Mouse (Mus musculus) lung, embryonic 15.5 days (tissue): ENCODE measurements at regions not wholly inside any gene's neighbourhood (a gene's known extent, or its start where the extent isn't known, plus 50 kb on each side); places are given as distances from the start of the nearest gene placed in this dataset.

Experiments used
- ATAC-seq: fragments of 200-750 bp; cut with Nextera tagmentation; 2 replicates; pipeline ENCODE4 v1.8.0; 2017; ENCODE audit warnings: moderate number of reproducible peaks, borderline replicate concordance; ENCODE audit not compliant: low FRiP score, low TSS enrichment; ENCODE audit errors: extremely low read depth
- H3K27ac ChIP-seq: fragments of 300-500 bp; sonication (generic); 2 replicates; pipeline ENCODE4 v1.5.1; 2015; ENCODE audit warnings: moderate library complexity, mild to moderate bottlenecking, inconsistent platforms
- H3K27me3 ChIP-seq: fragments of 300-500 bp; sonication (generic); 2 replicates; pipeline ENCODE4 v1.6.1; 2015; ENCODE audit warnings: inconsistent platforms
- H3K36me3 ChIP-seq: fragments of 300-500 bp; sonication (generic); 2 replicates; pipeline ENCODE4 v1.6.1; 2015; ENCODE audit warnings: inconsistent platforms
- H3K4me1 ChIP-seq: fragments of 300-500 bp; sonication (generic); 2 replicates; pipeline ENCODE4 v1.6.1; 2015; ENCODE audit warnings: inconsistent platforms
- H3K4me2 ChIP-seq: fragments of 300-500 bp; sonication (generic); 2 replicates; pipeline ENCODE4 v1.6.1; 2015; ENCODE audit warnings: inconsistent platforms, mild to moderate bottlenecking, moderate library complexity
- H3K4me3 ChIP-seq: fragments of 300-500 bp; sonication (generic); 2 replicates; pipeline ENCODE4 v1.5.1; 2015; ENCODE audit warnings: mild to moderate bottlenecking, inconsistent platforms
- H3K9ac ChIP-seq: fragments of 300-500 bp; sonication (generic); 2 replicates; pipeline ENCODE4 v1.6.1; 2015; ENCODE audit warnings: inconsistent platforms
- H3K9me3 ChIP-seq: fragments of 300-500 bp; sonication (generic); 2 replicates; pipeline ENCODE4 v1.6.1; 2016; ENCODE audit warnings: inconsistent platforms
- WGBS: fragments of 180-500 bp; shearing (Covaris S2); methylation state at CpG from one replicate; pipeline ENCODE4 v1.1.7; 2015; 5-methylcytosine and 5-hydroxymethylcytosine counted together

- Histone ChIP-seq H3K4me1 (peaks cover 26% of the 10 kb centered on the region), H3K27me3 (peaks cover 28% of the 10 kb centered on the region), H3K36me3 (no peaks in the 10 kb centered on the region), H3K4me2 (peak overlapping the region; percentile 40), H3K4me3 (no peak overlapping the region), H3K9me3 (no peaks in the 10 kb centered on the region), H3K27ac (peak overlapping the region; percentile 26; the same call in 1 of the 2 replicates), H3K9ac (no peak overlapping the region)
- ATAC-seq, result 0 out of 2 replicates have a peak, but pooled peaks have one; percentile 48
- WGBS, result 11% methylated on average over 10 of the region's 10 CpGs
Observed at GRCm38 (mm10) chr13:55985396-55985795, 149.4 kb upstream of the Pitx1 start.

DNA sequence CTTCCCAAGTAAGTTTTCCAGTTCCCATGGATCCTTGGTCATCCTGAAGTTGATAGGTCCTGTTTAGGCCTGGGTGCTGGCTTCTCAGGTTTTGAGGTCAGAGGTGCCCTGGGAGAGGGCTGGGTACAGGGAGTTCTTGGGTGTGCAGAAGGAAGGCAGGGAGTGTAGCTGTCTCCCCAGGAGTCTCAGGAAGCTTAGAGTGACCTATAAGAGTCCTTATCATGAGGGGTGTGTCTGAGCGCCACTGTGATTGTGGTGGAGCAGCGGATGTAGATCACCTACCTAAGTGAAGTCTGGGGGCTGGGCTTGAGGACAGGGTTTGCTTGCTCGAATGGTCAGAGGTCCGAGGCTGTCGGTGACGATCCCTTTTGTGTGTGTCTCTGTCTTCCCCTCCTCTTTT, 148.8 kb upstream of the Pitx1 start:
- peak; percentile 40; the same call in 1 of the 2 replicates for ATAC-seq
- H3K9ac ChIP-seq, result no peak overlapping the region
- peak overlapping the region; percentile 26; the same call in 1 of the 2 replicates for H3K27ac ChIP-seq
- no peak overlapping the region for H3K4me3 ChIP-seq
- H3K27me3 ChIP-seq, result peaks cover 28% of the 10 kb centered on the region
- H3K9me3 ChIP-seq, result no peaks in the 10 kb centered on the region
- no peaks in the 10 kb centered on the region for H3K36me3 ChIP-seq
- peak overlapping the region; percentile 40; the same call in 1 of the 2 replicates for H3K4me2 ChIP-seq
- H3K4me1 ChIP-seq, result peaks cover 26% of the 10 kb centered on the region
- WGBS, result 45% methylated on average over 6 of the region's 6 CpGs

DNA sequence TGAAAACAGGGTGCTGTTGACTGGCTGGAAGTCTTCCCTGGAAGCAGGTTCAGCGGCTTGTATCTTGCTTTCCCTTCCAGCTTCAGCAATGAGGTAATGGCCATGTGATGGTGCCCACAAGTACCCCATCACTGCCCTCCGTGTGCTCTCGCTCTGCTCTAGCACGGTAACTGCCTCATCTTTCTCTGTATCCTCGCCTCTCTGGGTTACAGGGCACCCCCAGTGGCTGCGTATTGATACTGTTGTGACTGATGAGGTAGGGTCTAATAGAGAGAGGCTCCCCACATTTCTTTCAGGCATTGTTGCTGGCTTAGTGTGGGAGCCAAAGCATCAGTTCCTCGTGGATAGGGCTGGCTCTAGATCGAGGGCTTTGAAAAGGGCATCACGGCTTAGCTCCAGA, 147.9 kb upstream of the Pitx1 start:
- peaks cover 26% of the 10 kb centered on the region for H3K4me1 ChIP-seq
- no peak overlapping the region for H3K9ac ChIP-seq
- 52% methylated on average over 9 of the region's 9 CpGs for WGBS
- no peaks in the 10 kb centered on the region for H3K9me3 ChIP-seq
- H3K4me2 ChIP-seq, result no peak overlapping the region
- ATAC-seq, result no peak
- H3K4me3 ChIP-seq, result no peak overlapping the region
- peaks cover 29% of the 10 kb centered on the region for H3K27me3 ChIP-seq
- no peaks in the 10 kb centered on the region for H3K36me3 ChIP-seq
- no peak overlapping the region for H3K27ac ChIP-seq

- no peak overlapping the region for H3K4me3 ChIP-seq
- no peaks in the 10 kb centered on the region for H3K9me3 ChIP-seq
- H3K27me3 ChIP-seq, result peaks cover 26% of the 10 kb centered on the region
- H3K4me2 ChIP-seq, result no peak overlapping the region
- no peak overlapping the region for H3K27ac ChIP-seq
- peaks cover 39% of the 10 kb centered on the region for H3K4me1 ChIP-seq
- H3K9ac ChIP-seq, result no peak overlapping the region
- 47% methylated on average over 6 of the region's 6 CpGs for whole genome bisulfite sequencing
- no peaks in the 10 kb centered on the region for H3K36me3 ChIP-seq
- no peak for ATAC-seq
Observed at GRCm38 (mm10) chr13:55981041-55981440, 145.0 kb upstream of the Pitx1 start.

DNA sequence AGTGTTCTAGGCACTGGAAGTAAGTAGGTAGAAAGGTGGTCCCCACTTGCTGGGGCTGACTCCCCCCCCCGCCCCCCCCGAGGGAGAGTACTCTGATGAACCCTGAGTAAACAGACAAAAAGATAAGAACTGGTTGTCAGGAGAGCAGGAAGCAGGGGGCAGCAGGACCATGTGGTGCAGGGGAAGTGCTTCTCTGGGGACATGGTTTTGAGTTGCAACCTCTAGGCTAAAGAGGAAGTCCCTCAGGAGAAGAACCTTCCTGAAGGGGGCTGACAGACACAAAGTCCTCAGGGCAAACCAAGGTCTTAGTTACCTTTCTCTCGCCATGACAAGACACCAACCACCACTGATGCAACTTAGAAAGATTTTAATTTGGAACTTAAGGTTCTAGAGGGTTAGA, 141.9 kb upstream of the Pitx1 start:
- Histone ChIP-seq H3K4me1 (peaks cover 25% of the 10 kb centered on the region), H3K4me3 (no peak overlapping the region), H3K27ac (no peak overlapping the region), H3K9ac (no peak overlapping the region), H3K36me3 (no peaks in the 10 kb centered on the region), H3K4me2 (no peak overlapping the region), H3K27me3 (0 out of 2 replicates have a peak, but pooled peaks cover 9% of the 10 kb centered on the region), H3K9me3 (no peaks in the 10 kb centered on the region)
- 37% methylated on average over 3 of the region's 3 CpGs for WGBS
- no peak for ATAC-seq

GRCm38 (mm10) chr13:55976911-55977381, 141.0 kb upstream of the Pitx1 start:
- Histone ChIP-seq H3K36me3 (no peaks in the 10 kb centered on the region), H3K4me2 (no peak overlapping the region; the same call in 1 of the 2 replicates), H3K27ac (peak overlapping the region; percentile 23; the same call in 1 of the 2 replicates), H3K9me3 (no peaks in the 10 kb centered on the region), H3K4me1 (peaks cover 25% of the 10 kb centered on the region), H3K4me3 (no peak overlapping the region), H3K27me3 (0 out of 2 replicates have a peak, but pooled peaks cover 6% of the 10 kb centered on the region), H3K9ac (no peak overlapping the region)
- peak; percentile 57; the same call in 1 of the 2 replicates for ATAC-seq
- 5% methylated on average over 10 of the region's 10 CpGs for WGBS

DNA sequence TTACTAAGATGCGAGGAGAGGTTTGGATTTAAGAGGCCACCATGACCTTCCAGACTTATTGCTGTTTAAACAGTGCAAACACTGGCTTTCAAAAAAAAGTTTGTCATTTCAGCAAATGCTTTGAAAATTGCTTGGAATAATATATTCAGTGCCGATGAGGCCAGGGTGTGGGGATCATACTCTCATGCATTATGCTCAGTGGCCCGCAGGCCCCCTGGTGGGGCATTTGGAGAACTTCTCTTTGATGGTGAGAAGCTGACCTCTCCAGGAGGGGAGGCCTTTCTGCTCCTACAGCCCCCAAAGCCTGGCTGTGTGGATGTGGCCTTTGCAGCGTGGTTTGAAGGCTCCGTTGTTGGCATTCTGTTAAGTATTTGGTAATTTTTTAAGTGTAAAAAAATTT, 138.1 kb upstream of the Pitx1 start:
- H3K4me2 ChIP-seq, result no peak overlapping the region

GRCm38 (mm10) chr13:55970687-55971086, 134.7 kb upstream of the Pitx1 start:
- no peak for ATAC-seq
- peaks cover 4% of the 10 kb centered on the region for H3K4me1 ChIP-seq
- H3K4me3 ChIP-seq, result no peak overlapping the region
- no peak overlapping the region for H3K27ac ChIP-seq
- no peaks in the 10 kb centered on the region for H3K9me3 ChIP-seq
- no peak overlapping the region for H3K9ac ChIP-seq
- H3K4me2 ChIP-seq, result no peak overlapping the region
- no peaks in the 10 kb centered on the region for H3K36me3 ChIP-seq
- WGBS, result 82% methylated on average over 6 of the region's 6 CpGs
- H3K27me3 ChIP-seq, result peaks cover 19% of the 10 kb centered on the region

More for the DNA sequence above, 138.1 kb upstream of the Pitx1 start:
- Histone ChIP-seq H3K27ac (no peak overlapping the region), H3K4me1 (peaks cover 19% of the 10 kb centered on the region), H3K9me3 (no peaks in the 10 kb centered on the region), H3K4me3 (no peak overlapping the region), H3K36me3 (no peaks in the 10 kb centered on the region), H3K27me3 (0 out of 2 replicates have a peak, but pooled peaks cover 6% of the 10 kb centered on the region), H3K9ac (no peak overlapping the region)
- no peak for ATAC-seq
- WGBS, result 52% methylated on average over 5 of the region's 5 CpGs

GRCm38 (mm10) chr13:55969473-55969872, 133.5 kb upstream of the Pitx1 start:
- Histone ChIP-seq H3K4me1 (peaks cover 6% of the 10 kb centered on the region), H3K9ac (no peak overlapping the region), H3K9me3 (no peaks in the 10 kb centered on the region), H3K4me2 (no peak overlapping the region), H3K27me3 (peaks cover 28% of the 10 kb centered on the region), H3K36me3 (no peaks in the 10 kb centered on the region), H3K4me3 (no peak overlapping the region), H3K27ac (no peak overlapping the region)
- 85% methylated on average over 4 of the region's 4 CpGs for WGBS
- no peak for ATAC-seq

GRCm38 (mm10) chr13:55967151-55967550, 131.2 kb upstream of the Pitx1 start:
- 80% methylated on average over 6 of the region's 6 CpGs for WGBS
- no peak for ATAC-seq
- no peak overlapping the region for H3K27ac ChIP-seq
- H3K9me3 ChIP-seq, result no peaks in the 10 kb centered on the region
- H3K9ac ChIP-seq, result no peak overlapping the region
- H3K36me3 ChIP-seq, result no peaks in the 10 kb centered on the region
- peaks cover 51% of the 10 kb centered on the region for H3K27me3 ChIP-seq
- no peak overlapping the region for H3K4me3 ChIP-seq
- peaks cover 13% of the 10 kb centered on the region for H3K4me1 ChIP-seq
- H3K4me2 ChIP-seq, result no peak overlapping the region

DNA sequence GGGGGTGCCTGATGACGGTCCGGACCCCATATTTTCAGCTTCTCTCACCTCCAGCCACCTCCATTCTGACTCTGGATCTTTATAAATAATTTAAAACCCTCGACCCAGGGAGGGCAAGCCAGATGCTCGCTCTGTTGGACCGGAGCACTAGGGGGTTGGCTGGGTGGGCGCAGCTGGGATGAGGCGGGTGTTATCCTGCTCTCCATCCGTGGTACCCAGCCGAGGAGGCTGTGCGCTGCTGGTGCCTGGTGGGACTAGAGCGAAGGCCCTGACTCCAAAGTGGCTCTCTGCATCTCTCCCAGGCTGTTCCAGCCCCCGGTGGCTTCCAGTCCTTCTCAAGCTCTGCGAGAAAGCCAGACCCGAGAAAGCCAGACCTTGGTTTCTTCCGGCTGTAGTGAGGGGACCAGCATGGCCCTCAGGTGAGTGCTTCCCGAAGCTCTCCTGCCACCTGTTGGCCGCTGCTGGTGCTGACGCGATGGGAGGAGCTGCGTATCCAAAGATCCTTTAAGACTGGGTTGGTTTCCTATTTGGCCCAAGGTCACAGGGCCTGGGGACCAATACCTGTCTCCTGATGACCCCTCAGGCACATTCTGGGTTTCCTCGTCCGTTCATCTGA, 127.1 kb upstream of the Pitx1 start:
- Histone ChIP-seq H3K4me3 (no peak overlapping the region), H3K4me2 (peak overlapping the region; percentile 34), H3K27ac (no peak overlapping the region), H3K27me3 (peaks cover 81% of the 10 kb centered on the region), H3K4me1 (peaks cover 14% of the 10 kb centered on the region), H3K9me3 (no peaks in the 10 kb centered on the region), H3K9ac (no peak overlapping the region), H3K36me3 (no peaks in the 10 kb centered on the region)
- WGBS, result 10% methylated on average over 22 of the region's 22 CpGs
- peak; percentile 46 for ATAC-seq

- no peaks in the 10 kb centered on the region for H3K36me3 ChIP-seq
- H3K27me3 ChIP-seq, result peaks cover 89% of the 10 kb centered on the region
- 23% methylated on average over 18 of the region's 18 CpGs for WGBS
- ATAC-seq, result no peak
- no peak overlapping the region for H3K9ac ChIP-seq
- peaks cover 14% of the 10 kb centered on the region for H3K4me1 ChIP-seq
- H3K4me2 ChIP-seq, result no peak overlapping the region
- no peak overlapping the region for H3K27ac ChIP-seq
- H3K9me3 ChIP-seq, result no peaks in the 10 kb centered on the region
- H3K4me3 ChIP-seq, result no peak overlapping the region
Observed at GRCm38 (mm10) chr13:55962254-55962866, 126.4 kb upstream of the Pitx1 start.
